Mouse (Mus musculus) right cerebral cortex, postnatal 14 days (tissue): ENCODE results near the gene Prdx1.
"Not testable (repeated sequence)": the region's sequence is repeated elsewhere in the genome, so short reads cannot be mapped to it uniquely, and the experiment has no call there.

ENCODE experiments used
- DNase-seq: peaks from one replicate; pipeline ENCODE4 v3.0.0; 2022

Prdx1 gene

DNA sequence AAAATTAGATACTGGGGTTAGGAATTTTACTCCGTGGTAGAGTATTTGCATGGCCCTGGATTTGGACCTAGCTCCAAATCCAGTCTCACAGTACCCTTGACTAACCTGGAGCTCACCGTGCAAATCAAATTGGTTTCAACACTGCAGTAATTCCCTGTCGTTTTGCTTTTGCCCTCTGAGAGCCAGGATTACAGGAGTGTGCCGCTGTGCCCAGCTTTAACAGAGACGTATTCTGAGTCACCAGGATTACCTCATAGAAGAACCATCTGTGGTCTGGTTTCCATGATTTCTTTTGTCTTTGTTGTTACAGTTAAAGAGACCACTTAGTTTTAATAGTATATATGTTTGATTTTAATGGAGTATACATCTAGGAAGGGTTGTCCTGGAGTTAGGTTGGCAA, 6.2 kb upstream of the Prdx1 start:
- DNase-seq, result no peak

DNA sequence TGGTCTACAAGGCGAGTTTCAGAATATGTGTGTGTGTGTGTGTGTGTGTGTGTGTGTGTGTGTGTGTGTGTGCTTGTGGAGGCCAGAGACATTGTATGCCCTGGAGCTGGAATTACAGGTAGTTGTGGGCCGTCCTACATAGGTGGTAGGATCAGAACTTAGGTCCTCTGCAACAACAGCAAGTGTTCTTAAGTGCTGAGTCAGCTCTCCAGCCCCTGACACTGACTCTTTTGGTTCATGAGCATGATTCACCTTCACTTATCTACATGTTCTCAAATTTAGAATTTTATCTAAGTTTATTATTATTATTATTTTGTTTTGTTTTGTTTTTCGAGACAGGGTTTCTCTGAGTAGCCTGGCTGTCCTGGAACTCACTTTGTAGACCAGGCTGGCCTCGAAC, 4.8 kb upstream of the Prdx1 start:
- DNase-seq, result not testable (repeated sequence)

DNA sequence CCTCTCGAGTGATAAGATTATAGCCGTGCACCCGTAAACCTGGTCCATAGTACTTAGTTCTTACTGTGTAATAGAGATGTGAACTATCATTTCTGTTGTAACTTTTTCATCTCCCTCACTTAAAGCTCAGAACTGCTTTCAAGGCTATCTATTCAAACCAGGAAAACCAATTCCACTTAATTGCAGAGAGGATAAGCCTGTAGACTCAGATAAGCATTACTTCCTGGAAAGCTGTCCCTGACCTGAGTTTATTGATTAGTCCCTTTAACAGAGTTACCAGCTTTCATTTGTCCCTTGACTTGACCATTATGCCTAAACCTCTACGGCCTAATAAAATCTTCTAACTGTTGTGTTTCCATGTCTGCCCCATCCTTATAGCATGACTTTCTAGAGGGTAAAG, 1.4 kb upstream of the Prdx1 start:
- DNase-seq, result no peak

DNA sequence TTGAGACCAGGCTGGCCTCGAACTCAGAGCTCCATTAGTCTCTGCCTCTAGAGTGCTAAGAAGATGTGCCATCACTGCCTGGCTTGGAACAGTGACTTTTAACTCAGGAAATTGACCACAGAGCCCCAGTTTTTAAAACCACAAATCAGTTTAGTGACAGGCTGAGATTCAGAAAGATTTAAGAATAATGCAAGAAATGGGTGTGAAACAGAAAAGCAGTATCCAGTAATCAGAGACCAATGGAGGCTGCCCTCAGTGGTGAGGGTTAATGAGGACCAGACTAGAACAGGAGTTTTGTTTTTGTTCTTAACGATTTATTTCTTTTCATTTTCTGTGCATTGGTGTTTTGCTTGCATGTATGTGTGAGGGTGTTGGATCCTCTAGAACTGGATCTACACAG, 679 bp upstream of the Prdx1 start:
- no peak for DNase-seq

DNA sequence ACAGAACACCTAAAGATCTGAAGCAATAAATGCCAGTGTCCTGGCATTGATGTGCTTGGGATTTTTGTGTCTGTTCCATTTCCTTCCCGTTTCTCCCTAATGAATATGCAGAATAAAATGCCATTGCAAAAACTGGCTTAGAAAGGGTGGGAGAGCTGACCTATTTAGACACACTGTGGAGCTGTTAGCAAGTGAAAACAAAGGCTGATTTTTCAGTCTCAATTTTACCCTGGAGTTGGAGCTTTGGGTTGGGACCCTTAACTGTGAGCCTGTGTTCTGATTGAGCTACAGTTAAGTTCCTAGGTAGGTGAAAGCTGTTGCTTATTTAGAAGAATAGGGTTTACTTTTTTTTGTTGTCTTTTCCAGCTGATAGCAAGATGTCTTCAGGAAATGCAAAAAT, 1.7 kb downstream of the Prdx1 start:
- no peak for DNase-seq

DNA sequence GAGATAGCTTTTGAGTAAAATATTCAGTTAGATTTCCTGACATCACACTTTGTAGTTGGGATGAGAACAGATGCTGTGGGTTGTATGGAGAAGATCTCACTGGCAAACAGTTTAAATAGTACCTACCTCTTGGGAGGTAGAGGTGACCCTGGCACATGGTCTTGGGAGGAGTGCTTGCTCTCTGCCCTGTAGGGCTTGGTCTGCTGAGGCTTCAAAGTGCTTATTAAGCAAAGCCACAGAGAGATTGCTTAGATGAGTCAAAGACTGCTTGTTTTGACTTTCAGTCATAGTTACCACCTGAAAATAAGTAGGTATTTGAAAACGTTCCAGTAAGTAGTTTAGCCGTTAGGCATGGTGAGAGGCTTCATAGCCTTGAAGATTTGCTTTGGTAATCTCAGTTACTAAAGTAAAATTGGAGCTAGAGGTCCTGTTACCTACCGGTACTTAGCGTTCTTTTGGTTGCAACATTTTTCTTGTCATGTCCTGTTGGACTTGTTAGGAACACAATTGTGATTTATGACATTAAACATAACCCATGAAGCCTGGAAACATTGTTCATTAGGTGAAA, 4.0 kb downstream of the Prdx1 start:
- no peak for DNase-seq

DNA sequence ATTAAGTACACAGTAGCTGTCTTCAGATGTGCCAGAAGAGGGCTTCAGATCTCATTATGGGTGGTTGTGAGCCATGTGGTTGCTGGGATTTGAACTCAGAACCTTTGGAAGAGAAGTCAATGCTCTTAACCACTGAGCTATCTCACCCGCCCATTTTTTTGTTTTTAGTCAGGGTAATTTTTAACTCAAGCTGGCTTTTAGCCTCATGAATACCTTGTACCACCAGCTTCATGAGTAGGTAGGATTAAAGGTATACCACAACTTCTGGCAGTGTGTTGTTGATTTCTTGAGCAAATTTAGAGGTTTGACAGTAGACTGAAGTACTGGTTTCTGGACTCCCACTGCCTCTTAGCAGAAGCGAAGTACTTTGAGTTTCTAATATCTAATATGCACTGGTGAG, 6.8 kb downstream of the Prdx1 start:
- DNase-seq, result no peak

DNA sequence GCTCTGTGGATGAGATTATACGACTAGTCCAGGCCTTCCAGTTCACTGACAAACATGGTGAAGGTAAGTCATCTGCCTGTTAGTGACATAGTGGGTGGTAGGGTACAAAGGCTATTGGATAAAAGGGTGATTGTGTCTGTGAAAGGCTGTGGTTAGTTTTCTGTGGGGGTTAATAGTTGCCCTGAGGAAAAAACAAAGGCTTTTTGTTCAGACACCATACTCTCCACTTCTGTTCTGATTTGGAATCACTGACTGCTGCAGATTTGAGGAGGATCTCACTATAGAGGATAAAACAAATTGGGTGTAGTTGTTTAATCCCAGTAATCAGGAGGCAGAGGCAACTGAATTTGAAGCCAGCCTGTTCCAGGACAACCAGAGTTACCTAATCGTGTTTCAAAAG, 8.4 kb downstream of the Prdx1 start:
- DNase-seq, result no peak

DNA sequence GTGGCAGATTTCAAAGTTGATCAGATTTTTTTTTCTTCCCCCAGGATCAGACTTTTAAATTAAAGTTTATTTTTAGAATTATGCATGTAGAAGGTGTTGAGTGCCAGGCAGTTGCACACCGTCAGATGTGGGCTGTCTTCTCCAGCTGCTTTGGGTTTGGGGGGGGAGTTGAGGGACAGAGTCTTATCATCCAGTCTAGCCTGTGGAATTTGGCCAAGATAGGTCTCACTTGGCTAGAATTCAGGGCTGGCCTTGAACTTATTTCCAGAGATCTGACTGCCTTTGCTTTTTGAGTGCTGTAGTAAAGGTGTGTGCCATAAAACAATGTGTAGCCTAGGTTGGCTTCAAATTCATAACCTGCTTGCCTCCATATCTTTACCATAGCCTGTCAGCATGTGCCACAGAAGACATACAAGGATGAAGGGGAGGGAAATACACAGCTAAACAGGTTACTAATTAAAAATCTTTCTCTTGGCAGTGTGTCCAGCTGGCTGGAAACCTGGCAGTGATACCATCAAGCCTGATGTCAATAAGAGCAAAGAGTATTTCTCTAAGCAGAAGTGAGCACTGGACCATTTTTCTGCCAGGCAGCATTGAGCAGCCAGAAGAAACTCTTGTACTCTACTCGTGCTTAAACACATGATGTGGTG, 13.5 kb downstream of the Prdx1 start:
- DNase-seq, result no peak

DNA sequence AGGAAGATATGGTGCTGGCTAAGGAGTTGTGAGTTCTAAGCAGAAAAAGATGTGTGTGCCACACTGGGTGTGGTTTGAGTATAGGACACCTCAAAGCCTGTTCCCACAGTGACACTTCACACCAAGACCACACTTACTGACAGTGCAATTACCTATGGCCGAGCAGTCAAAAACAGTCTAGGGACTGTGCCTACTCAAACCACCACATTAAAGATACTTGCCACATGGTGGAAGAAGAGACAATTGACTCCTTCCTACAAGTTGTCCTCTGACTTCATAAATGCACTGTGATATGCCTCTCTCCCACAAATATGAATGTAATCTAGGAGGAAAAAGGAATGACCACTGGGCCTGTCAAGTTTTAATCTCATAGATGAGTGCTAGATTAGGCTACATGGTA, 15.6 kb downstream of the Prdx1 start:
- no peak for DNase-seq

DNA sequence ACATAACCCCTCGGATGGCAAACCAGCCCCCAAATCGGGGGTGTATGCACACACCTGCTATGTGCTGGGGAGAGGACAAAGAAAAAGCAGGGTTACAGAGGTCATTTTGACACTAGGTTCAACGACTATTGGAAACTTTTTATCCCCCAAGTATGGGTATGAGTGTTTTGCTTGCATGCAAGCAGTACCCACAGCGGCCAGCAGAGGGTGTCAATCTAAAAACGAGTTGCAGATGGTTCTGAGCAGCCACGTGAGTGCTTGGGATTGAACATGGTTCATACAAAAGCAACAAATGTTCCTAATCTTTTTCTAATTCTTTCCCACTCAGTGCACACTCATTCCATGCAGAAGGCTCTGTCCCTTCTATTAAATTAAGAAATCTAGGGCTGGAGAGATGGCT, 18.5 kb downstream of the Prdx1 start:
- peak; percentile 71 for DNase-seq

DNA sequence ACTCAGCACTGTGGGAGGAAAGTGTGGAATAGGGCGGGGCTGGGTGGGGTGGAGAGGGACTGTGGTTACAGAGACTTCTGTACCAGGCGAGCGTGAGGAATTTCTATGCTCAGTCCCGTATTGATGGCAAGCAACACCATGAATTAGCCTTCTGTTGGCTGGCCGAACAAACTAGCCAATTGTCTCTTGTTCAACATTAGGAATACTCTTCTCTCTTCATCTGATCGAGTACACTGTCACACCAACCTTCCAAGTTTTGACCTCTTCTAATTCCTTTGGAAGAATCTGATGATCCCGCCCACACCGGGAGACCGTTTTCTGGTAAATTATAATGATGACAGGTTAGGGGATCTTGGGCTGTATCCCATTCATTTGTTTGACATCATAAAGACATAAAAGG, 22.3 kb downstream of the Prdx1 start:
- DNase-seq, result no peak

DNA sequence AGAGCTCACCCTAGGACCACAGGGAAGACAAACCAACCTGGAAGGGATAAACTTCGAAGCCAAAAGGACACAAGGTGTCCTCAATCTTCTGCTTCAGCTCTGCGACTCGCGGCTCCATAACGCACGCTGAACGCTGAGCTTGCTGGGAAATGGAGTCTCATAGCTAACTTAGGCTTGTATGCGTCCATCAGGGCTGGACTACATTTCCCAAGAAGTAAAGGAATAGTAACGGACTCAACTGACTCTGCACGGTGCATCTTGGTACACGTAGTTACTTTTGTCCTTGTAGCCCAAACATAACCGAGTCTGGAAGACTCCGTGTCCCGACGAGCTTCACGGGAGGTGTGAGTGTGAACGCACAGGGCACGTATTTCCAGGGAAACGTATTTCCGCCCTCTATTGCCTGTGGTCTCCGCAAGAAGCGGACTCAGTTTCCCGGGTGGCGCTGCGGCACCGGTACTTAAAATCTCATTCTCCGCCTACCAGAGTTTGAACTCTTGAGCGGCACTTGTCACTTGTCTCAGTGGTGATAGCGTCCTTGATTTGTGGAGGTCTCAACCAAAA, 22.9 kb downstream of the Prdx1 start, which contains the start of the genes Mmachc and Ccdc163:
Mmachc (minus strand) TSS at position 206 of the 564 bp plus-strand sequence.
Ccdc163 (plus strand) TSS at position 309 of the 564 bp plus-strand sequence.
- peak; percentile 85 for DNase-seq

DNA sequence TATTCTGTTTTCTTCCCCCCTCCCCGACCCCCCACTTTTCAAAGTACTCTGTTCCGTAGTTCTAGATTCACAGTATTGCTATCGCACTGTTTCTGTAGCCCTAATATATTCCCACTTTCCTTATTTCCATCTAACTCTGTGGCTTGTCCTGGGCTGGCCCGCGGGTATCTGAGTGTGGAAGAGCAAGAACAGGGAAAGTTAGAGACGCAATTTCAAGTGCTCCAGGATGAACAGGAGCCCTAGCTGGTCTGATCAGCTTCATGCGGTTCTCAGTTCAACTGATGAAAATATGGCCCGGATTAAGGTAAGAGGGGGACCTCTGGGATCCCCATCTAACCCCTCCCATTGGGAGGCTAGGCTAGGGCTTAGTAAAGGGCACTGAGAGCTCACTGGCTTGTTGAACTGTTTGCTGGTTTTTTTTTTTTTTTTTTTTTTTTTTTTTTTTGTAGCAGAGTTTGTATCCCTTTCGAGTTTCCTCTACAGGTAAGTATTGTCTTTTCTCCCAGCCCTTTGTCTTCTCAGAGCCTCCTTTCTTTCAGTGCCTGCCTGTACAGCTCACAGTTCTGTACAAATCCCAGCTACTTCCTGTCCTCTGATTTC, 23.5 kb downstream of the Prdx1 start:
- no peak for DNase-seq

DNA sequence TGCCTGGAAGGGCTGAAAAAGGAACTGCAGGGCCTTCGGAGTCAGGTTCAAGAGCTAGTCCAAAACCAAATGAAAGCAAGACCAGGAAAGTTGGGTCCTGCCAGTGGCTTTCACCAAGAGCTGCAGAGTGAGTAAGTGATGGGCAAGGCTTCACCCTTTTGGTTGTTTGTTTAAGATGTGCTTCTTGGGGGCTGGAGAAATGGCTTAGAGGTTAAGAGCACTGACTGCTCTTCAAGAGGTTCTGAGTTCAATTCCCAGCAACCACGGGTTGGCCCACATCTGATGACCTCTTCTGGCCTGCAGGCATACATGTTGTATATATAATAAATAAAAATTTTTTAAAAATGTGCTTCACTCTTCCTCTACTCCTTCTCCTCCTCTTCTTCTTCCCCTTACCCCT, 24.8 kb downstream of the Prdx1 start:
- DNase-seq, result no peak

DNA sequence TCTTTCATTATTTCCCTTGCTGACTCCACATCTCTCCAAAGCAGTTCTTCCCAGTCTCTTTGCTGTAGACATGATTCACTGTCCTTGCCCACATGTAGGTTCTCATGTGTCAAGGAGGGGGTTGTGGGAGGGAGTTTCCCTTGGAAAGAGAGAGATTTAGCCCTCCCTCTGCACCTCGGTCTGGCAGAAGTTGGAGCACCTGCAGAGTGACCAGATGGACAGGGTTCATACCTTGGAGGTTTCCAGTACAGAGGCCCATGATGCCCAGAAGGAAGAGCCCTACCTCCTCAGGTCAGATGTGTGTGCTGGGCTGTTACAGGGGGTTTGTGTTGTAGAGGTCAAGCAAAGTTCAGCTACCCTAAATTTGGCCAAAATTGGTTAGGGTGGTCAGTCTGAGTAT, 27.2 kb downstream of the Prdx1 start:
- no peak for DNase-seq

DNA sequence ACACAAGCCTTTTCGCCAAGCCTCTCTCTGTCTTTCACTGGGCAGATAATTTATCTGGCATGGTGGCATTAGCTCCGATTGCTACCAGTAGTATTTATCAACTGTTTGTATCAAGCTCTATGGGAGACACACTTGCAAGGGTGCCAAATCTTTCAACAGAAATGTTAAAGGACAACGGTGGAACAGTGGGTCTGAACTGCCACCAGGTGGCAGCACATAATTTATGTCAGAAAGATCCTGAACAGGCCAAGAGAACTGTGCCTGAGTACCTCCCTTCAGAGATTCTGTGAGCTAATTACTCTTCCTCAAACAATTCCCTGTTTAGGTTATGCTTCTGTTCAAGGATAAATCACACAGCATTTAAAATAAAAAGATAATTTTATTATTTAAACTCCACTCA, 34.1 kb downstream of the Prdx1 start:
- peak; percentile 60 for DNase-seq

DNA sequence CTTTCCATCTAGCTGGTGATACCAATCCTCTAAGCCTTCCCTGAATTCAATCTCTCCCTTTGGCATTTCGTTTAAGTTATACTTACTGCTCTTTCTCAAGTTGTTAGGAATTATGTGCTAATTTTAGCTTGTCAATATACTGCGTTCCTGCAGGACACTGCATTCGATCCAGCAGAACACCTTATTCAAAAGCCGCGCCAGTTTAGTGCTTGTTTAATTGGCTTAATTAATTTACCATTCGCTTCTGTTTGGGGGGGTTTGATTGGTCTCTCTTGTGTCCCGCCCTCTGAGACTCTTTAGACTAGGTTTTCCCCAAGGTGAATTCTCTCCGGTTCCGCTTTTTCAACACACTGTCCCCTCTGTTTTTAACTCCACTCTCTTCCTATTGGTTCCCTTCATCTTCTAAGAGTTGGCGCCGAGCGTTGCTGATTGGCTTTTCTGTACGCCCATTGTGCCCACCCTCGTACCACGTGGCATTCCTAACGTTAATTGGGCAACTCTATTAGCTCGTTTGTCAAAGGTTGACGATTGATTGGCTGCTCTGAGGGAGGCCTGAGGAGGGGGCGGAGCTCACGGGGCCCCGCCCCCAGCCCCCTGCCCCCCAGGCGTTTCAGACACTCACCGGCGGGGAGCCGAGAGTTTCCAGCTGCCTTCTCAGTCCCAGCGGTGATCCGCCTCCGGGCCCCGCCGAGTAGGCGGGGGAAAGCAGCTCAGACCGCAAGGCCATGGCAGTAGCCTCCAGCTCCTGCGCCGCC, 35.2 kb downstream of the Prdx1 start, which contains the start of gene Tesk2:
Tesk2 (plus strand) TSS at position 606 of the 755 bp plus-strand sequence.
- DNase-seq, result peak; percentile 90

DNA sequence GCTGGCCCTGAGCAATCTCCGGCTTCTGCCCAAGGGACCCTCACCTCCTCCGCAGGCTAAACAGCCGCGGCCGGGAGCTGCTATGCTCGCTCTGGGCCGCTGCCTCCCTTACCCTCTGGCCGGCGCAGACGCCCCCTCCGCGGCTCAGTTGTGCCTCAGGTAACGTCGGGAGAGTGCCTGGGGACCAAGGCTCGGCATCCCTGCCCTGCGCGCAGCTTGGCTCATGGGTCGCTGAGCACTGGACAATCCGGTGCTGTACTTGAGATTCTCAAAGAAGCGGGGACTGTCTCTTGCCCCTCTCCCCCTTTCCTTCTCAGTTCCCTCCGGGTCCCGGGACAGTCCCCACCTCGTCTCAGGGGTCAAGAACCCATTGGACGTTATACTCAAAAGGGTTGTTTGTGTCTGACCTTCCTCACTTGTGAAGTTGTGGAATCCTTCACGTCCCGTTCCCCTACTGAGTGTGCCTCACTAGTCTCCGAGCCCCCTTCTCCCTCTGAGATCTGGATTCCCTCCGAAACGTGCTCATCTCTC, 35.8 kb downstream of the Prdx1 start:
- DNase-seq, result no peak

DNA sequence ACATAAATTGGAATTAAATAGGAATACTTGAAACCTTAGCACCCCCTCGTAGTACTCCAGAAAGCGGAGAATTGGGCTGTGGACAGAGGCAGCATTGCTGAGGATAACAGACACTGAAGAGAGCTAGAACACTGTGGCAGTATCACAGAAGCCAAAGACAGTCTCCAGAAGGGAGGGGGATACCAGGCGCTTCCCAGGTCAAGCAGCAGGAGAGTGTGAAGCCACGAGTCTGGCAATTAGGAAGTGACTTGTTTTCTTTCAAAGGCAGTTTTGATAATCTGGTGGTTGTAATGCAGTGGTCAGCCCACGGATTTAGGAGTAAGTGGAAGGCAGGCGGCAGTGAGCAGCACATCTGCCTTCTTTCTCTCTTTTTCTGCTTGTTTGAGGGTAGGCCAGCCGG, 36.9 kb downstream of the Prdx1 start:
- no peak for DNase-seq

DNA sequence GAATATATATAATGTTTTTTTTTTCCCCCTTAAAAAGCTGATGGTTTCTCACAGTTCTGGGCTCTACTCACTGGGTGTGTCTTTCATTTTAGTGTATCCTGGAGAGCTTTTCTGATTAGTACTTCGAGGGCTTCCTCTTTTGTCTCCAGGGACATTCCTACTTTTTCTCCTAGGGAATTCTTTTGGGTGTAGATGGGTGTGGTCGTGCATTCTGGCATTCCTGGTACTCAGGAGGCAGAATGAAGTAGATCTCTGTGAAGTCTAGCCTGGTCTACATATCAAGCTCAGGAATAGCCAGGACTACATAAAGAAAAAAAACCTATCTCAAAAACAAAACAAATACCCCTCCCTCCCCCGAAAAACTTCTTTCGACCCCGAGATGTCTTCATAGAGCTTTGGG, 40.1 kb downstream of the Prdx1 start:
- DNase-seq, result no peak

DNA sequence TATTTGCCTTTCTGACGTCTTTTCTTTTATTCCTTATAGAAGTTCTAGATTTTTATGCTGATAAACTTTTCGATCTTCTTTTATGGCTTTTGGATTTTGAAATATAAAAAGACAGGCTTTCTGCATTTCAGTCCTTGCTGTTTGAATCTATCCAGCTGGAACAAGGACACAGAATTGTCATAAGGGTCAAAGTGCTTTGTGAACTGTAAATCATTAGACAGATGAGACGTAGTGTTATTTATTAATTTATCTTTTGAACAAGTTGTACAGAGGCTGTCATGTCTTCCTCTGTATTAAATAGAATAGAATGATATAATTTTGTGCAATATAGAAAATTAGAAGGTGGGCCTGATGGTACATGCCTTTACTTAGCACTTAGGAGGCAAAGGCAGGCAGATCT, 42.1 kb downstream of the Prdx1 start:
- DNase-seq, result no peak

DNA sequence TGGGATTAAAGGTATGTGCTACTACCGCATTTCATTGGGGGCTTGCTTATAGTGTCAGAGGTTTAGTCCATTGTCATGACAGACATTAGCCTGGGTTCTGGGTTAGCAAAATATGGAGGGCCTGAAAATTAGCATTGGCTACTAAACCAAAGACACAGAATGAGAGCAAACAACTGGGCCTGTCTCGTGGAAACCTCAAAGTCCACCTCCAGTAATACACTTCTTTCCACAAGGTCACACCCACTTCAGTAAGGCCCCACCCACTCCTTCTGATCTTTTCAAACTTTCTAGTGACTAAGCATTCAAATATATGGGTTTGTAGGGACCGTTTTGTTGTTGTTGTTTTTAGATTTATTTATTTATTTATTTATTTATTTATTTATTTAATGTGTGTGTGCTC, 44.2 kb downstream of the Prdx1 start:
- DNase-seq, result no peak
